Mouse (Mus musculus) right cerebral cortex, postnatal 4 days (tissue): Measurements from ENCODE around the gene Lpin2.

ENCODE experiments used
- DNase-seq: peaks from one replicate; pipeline ENCODE4 v3.0.0-alpha.2; 2022

Lpin2 gene

GRCm38 (mm10) chr17:71177949-71178348 is 4.4 kb upstream of the Lpin2 start:
- no peak for DNase-seq

DNA sequence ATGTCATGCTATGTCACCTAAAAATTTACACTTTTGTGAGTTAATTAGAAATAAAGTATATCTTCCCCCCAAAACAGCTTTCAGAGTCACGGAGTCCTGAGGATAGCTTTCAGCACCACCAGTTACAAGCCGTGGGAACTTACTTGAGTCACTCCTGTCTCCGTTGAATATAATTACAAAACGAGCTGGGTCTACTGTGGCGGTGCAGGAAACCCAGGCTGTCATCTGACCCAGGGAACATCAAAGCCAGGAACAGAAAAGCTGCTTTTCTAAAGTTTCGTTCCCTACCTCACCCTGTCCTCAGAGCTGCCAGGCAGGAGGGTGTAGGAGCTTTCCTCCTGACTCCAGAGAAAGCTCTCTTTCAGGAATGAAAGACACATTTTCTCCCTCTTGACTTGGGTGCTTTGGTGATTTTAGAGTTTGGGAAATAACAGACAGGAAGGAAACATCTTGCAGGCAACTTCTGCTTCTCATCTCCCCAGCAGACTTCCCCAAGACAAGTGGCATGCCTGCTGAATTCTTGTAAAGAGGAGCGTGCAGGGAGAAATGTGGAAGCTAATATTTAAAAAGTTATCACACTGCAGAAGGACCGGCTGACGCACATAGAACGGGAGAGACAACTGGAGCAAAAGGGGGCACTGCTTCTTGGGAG is 3.7 kb upstream of the Lpin2 start:
- no peak for DNase-seq

- no peak for DNase-seq
Measured at GRCm38 (mm10) chr17:71179551-71180309, 2.6 kb upstream of the Lpin2 start.

- no peak for DNase-seq
Measured at GRCm38 (mm10) chr17:71180601-71181000, 1.8 kb upstream of the Lpin2 start.

DNA sequence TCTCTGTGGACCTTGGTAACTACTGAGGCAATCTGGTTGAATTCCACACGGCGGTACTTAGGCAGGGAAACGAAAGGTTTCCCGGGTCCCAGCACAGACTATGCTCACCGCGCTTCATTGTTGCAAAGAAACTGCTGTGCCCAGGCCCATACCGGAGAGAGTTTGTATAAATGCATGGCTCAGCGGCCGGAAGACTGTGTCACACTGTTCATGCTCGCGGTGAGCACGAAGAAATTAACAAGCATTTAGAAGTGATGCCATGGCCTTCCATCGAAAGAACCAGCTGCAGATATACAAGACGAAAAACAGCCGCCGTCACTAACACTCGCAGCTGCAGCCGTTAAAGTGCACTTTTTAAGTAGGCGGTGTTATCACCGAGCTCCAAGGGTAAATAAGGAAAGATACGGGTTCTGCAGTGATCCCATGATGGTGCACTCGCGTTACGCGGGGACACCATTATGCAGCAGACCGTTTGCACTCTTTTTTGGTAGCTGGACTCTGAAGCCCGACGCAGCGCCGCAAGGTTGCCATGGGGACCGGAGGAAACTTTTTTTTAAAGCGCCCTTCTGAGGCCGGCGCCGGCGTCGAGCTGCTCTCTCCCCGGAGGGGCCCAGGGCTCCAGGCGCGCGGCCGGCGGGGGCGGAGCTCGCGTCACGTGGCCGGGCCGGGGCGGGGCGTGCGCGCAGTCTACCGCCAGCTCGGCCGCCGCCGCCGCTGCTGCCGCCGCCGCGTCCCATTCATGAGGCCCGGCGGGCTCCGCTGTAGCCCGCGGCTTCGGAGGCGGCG is 704 bp downstream of the Lpin2 start:
- peak; percentile 89 for DNase-seq

DNA sequence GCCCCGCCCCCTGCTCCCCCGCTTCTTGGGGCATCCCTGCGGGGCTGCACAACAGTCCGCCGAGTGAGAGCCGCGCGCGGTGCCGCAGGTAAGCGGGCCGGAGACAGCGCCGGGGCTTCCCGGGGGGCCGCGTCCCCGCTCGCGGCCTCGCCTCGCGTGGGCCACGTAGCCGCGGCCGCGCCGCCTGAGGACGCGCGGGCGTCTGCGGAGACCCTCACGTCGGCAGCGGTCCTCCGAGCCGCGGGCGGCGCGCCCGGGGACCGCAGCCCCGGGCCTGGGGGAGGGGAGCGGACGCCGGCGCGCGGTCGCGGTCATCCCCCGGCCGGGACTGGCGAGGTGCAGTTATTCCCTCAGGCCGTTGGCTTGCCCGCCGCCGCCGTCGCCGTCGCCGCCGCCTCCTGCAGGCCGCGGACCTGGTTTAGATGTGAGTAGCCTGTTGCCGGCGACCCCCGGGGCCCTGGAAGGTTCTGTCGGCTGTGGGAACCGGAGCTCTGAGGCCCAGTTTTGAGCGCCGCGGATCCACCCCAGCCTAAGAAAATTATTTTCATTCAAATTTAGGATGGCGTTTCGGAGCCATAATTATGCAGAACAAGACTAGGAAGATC is 1.4 kb downstream of the Lpin2 start:
- DNase-seq = no peak

GRCm38 (mm10) chr17:71184356-71185111 is 2.2 kb downstream of the Lpin2 start:
- DNase-seq = peak; percentile 11

- no peak for DNase-seq
Measured at GRCm38 (mm10) chr17:71185368-71185767, 3.0 kb downstream of the Lpin2 start.

DNA sequence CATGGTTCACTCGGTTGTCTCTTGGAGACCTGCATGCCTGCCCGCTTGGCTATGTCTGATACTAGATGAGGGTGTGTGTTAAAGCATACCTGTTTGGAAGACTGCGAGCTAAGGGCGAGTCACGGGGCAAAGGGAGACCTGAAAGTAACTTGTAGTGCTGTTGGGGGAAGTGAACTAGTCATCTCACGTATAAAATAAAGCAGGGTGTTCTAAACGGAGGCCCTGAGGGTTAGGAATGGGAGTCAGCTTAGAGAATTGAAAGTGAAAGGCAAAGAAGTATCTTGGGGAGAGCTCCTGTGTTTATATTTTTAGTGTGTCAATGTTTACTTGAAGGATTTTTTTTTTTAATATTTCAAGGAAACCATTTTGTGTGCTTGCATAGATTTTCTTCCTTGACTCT is 8.2 kb downstream of the Lpin2 start:
- DNase-seq = no peak

DNA sequence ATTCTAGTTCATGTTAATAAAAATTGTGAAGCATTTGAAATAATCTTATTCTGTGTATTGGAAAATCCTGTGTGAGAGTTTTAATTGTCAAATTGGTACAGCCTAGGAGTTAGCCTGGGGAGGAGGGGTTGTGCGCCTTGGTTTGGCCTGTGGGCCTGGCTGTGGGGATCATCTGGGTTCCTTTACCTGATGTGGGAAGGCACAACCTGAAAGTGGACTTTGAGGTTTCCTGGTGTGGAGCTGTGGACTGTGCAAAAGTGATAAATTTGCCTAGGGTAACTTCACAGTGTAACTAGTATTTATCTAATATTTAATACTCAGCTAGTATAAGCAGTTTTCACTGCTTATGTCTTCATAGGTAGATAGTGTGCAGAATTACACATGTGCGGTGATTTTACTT is 8.7 kb downstream of the Lpin2 start:
- DNase-seq = no peak

GRCm38 (mm10) chr17:71191651-71192419 is 9.5 kb downstream of the Lpin2 start:
- no peak for DNase-seq

DNA sequence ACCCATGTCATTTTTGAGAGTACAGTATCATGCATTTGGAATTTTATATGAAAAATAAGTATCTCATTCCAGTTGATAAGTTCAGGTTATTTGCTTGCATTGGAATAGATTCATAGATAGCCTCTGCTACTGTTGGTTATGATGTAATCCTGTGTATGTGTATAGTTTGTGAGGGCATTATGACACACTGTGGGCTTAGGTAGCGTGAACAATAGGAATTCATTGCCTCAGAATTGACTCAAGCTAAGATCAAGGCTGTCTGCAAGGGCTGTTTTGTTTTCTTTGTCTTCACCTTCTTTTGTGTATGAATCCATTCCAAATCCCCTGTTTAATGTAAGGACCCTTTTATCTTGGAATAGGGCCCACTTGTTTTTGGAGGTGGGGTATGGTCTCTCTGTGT is 10.7 kb downstream of the Lpin2 start:
- no peak for DNase-seq

DNA sequence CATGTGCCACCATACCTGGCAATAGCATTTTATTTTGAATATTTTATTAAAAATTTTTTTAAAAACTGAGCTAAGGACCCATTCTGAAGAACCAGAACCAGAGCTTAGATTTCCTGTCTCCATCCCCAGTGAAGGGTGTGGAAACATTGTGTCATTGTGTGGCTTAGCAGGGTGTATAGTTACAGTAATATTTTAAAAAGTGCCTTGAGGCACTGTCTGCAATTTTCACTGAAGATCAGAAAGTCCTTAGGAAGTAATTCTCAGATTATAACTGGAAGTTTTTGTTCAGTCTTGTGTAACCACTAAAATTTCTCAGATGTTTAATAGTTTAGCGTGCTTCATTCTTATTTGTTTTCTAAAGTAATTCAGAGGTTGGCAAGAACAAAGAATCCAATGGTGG is 11.1 kb downstream of the Lpin2 start:
- DNase-seq = no peak

DNA sequence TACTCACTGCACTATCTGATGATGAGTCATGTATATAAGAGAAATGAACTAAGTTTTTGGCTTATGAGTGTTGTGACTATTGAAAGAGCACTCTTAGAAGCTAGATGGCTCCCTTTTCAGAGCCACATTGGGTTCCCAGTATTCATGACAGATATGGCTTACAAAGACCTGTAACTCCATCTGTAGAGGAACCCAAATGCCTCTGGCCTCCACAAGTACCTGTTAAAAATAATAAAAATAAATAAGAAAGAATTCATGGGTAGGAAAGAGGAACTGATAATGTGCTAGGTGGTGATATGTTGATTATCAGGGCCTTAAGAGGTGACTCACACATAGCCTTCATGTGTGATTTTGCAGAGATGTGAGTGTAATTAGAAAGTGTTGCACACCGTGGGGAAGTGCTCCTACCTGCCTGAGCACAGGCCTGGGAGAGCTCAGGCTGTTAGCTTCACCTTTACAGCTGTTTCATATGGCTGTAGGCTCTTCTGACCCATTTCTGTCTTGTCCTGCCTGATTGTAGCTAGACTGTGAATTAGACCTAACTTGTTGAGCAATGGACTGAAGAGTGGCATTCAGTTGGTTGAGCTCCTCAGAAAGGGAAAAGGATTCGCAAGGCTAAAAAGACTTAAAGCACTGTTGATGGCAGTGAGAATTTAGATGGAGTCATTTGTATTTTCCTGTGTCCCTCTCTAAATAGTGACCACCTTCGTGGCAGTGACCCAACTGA is 12.7 kb downstream of the Lpin2 start:
- DNase-seq = no peak

DNA sequence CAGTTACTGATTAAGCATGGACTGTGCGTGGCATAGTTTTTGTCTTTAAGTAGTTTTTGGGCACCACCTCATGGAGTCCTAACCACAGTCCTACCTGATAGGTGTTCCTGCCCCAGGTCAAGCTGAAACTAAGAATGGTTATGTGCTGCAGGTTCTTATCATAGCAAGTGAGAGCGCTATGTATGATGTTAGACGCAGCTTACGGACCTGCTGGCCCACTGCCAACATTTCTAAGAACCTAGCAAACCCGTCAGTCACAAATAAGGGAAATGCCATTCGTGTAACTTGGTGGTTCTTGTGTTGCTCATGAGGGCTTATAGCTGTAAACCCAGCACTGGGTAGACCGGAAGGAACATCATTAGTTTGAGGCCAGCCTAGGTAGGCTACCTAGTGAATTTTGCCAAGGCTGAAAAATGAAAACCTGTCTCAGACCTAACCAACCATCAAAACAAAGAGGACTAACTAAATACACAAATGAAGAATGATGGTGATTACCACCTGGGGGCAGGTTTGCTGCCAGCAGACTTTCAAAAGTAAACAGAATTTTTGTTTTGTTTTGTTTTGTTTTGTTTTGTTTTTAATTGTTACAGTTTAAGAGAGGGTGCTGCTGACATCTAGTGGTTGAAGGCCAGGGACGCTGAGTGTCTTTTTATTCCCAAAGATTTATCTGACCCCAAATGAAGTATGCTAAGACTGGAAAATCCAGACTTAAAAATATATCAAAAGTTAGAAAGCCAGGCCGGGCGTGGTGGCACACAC is 13.5 kb downstream of the Lpin2 start:
- peak; percentile 23 for DNase-seq

GRCm38 (mm10) chr17:71196415-71196814 is 14.1 kb downstream of the Lpin2 start:
- no peak for DNase-seq

DNA sequence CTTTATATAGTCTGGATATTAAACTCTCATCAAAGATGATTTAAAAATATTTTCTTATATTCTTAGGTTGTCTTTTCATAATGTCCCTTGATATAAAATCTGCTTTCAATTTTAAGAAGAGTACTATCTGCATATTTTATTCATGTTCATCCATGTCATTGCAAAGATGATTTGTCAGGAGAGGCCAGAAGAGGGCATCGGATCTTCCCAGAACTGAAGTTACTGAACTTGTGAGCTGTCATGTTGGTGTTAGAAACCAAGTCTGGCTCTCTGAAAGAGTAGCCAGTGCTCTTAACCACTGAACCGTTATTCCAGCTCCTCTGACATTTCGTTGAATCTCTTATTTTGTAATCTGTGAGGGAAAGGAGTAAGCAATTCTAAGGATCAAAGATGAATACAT is 17.0 kb downstream of the Lpin2 start:
- DNase-seq = no peak

GRCm38 (mm10) chr17:71202136-71202535 is 19.8 kb downstream of the Lpin2 start:
- DNase-seq = no peak

DNA sequence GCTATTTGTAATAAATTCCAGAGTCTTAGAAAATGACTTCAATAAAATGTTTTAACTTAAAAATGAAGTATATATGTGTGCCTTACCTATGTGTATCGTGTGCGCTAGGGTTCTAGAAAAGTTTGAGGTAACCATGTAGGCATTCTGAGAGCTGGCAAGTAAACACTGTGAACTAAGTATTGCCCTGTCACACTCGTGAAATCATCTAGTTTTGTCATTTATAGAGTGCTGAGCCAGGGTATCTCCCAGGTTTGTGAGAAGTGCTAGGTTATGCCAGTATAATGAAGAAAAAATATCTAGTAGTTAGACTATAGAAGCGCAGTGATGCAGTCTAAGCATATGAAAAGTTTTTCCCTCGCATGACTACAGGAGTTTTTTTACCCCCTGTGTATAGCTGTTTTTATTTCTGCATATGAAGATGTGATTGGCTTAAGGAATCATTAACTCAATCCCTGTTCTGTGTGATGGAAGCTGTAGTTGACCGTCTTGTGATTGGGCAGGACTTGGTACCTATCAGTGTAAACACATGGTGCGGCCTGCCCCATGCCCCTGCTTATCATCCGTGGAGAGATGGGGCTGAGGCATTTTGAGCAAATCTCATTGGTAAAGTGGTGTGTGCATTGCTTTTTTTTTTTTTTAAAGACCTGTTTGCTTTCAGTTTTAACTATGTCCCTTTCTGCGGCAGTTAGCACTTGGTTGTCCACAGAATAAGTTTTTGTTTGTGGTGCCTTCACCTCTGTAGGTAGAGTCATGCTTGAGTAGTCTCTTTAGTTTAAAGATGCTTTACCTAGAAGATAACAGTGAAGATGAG is 21.8 kb downstream of the Lpin2 start:
- DNase-seq = no peak

DNA sequence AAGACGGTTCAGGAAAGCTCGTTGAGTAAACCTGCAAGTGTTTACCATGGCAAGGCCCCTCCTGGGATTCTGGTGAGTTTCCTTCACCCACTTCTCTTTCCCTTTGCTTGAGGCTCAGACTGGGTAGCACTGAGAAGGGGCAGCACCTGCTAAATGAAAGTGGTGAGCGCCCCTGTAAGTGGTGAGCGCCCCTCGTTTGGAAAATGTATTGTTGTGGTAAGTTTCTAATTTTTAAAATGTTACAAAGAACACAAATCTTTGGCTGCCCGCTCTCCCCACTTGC is 22.4 kb downstream of the Lpin2 start:
- no peak for DNase-seq
